Mouse (Mus musculus) small intestine, adult 2 months (tissue): ENCODE data around the gene Elmod1. TPM values are rescaled to one million over a fixed set of nuclear protein-coding genes. Genes with fewer than 3 reads are reported as not detected.

ENCODE experiments used
- H3K27ac ChIP-seq: fragments of 200-500 bp; 2 replicates; pipeline ENCODE4 v1.5.1; 2012; ENCODE audit warnings: low read depth, low read length, control low read depth, inconsistent platforms; ENCODE audit not compliant: insufficient read depth
- H3K27me3 ChIP-seq: fragments of 200-500 bp; 2 replicates; pipeline ENCODE4 v1.6.1; 2012; ENCODE audit warnings: mild to moderate bottlenecking, moderate library complexity, low read length, inconsistent platforms; ENCODE audit not compliant: control insufficient read depth, insufficient read depth
- H3K36me3 ChIP-seq: fragments of 200-500 bp; 2 replicates; pipeline ENCODE4 v1.6.1; 2012; ENCODE audit warnings: mild to moderate bottlenecking, low read length, control low read depth, inconsistent platforms; ENCODE audit not compliant: control insufficient read depth, insufficient read depth
- H3K4me1 ChIP-seq: fragments of 200-500 bp; 2 replicates; pipeline ENCODE4 v1.6.1; 2012; ENCODE audit warnings: low read length, inconsistent platforms, mixed read lengths; ENCODE audit not compliant: control insufficient read depth, insufficient read depth, insufficient read length
- H3K4me3 ChIP-seq: fragments of 200-500 bp; 2 replicates; pipeline ENCODE4 v1.5.1; 2012; ENCODE audit warnings: low read depth, mild to moderate bottlenecking, control low read depth, inconsistent platforms, low read length, moderate library complexity
- CTCF ChIP-seq: fragments of 200-500 bp; IDR thresholded peaks from 2 replicates; pipeline ENCODE4 v1.5.1; 2012; ENCODE audit warnings: low read depth, mild to moderate bottlenecking, control low read depth, inconsistent platforms, low read length, moderate library complexity, mixed read lengths; ENCODE audit not compliant: insufficient replicate concordance, insufficient read length; ENCODE audit errors: extremely low read depth
- POLR2A ChIP-seq: fragments of 200-500 bp; IDR thresholded peaks from 2 replicates; pipeline ENCODE4 v1.6.1; 2012; ENCODE audit warnings: low read depth, mild to moderate bottlenecking, control low read depth, inconsistent platforms, low read length, moderate library complexity
- WGBS: fragments of 180-500 bp; shearing (Covaris S2); methylation state at CpG from one replicate; pipeline ENCODE4 v1.1.7; 2018; 5-methylcytosine and 5-hydroxymethylcytosine counted together
- polyA plus RNA-seq: library from polyadenylated mRNA; depleted of rRNA; stranded (reverse); fragments of >200 nt; gene quantifications from 2 replicates; pipeline ENCODE4 v1.2.3, GENCODE M21; 2012; rRNA removed

The Elmod1 gene
- polyA plus RNA-seq, 1 experiment: not detected

GRCm38 (mm10) chr9:53890075-53890474 lies 85.0 kb downstream of the Elmod1 start:
- H3K4me1 ChIP-seq: no peaks in the 10 kb centered on the region
- no peaks in the 10 kb centered on the region for H3K27me3 ChIP-seq
- H3K4me3 ChIP-seq: no peak overlapping the region
- WGBS: 0% methylated on average over 1 of the region's 1 CpGs
- no peak overlapping the region for H3K27ac ChIP-seq
- H3K36me3 ChIP-seq: no peaks in the 10 kb centered on the region
- no peak for TF ChIP-seq CTCF
- no peak for TF ChIP-seq POLR2A

DNA sequence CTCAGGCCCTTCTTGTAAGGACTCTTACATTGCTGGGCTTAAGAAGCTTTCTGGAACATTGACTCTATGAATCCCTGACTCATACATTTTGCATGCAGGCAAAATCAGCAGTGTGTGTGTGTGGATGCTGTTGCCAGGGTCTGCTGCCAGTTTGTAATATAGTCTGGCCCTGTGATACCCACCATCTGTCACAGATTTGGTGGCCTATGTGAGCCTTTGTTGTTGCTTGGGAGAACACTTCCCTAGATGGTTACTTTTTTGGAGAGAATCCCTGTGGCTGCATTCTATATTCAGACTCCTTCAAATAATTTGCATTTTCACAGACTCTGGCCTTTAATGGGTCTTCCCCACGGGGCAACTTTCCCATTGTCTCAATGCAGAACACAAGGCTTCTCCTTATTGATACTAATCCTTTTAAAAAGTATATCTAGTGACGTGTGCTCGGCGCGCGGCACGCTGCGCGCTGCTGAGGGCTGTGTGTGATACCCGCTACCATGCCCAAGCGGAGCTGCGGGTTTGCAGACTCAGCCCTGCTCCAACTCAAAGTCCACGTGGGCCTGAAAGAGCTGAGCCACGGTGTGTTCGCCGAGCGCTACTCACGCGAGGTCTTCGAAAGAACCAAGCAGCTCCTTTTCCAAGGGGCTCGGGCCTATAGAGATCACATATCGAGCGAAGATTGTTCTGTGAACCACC lies 91.4 kb downstream of the Elmod1 start:
- Histone ChIP-seq H3K27me3 (no peaks in the 10 kb centered on the region), H3K27ac (no peak overlapping the region), H3K36me3 (no peaks in the 10 kb centered on the region), H3K4me3 (no peak overlapping the region), H3K4me1 (no peaks in the 10 kb centered on the region)
- 93% methylated on average over 23 of the region's 23 CpGs for WGBS
- TF ChIP-seq CTCF: no peak
- no peak for TF ChIP-seq POLR2A

GRCm38 (mm10) chr9:53877423-53877822 lies 97.7 kb downstream of the Elmod1 start:
- Histone ChIP-seq H3K27ac (no peak overlapping the region), H3K36me3 (no peaks in the 10 kb centered on the region), H3K27me3 (no peaks in the 10 kb centered on the region), H3K4me1 (no peaks in the 10 kb centered on the region), H3K4me3 (no peak overlapping the region)
- WGBS: 23% methylated on average over 2 of the region's 2 CpGs
- TF ChIP-seq POLR2A: no peak
- no peak for TF ChIP-seq CTCF

DNA sequence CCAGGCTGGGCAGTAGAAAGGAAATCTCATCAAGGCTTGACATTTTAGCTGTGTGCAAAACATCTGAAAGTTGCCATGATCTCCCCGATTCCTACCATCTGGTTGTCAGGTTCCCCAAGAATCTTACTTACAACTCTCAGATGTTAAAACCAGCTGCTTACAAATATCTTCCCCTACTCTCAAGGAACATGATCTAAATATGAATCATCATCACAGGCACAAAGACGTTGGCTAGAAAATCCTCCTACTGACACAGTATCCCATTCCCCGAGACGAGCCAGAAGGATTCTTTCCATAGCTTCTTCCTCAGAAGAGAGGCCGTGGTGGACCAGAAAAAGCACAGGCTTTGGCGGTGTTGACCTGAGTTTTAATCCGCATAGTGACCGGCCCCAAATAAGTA lies 101.9 kb downstream of the Elmod1 start:
- TF ChIP-seq POLR2A: no peak
- no peak for TF ChIP-seq CTCF
- H3K36me3 ChIP-seq: no peaks in the 10 kb centered on the region
- no peaks in the 10 kb centered on the region for H3K27me3 ChIP-seq
- no peaks in the 10 kb centered on the region for H3K4me1 ChIP-seq
- 89% methylated on average over 8 of the region's 8 CpGs for WGBS
- no peak overlapping the region for H3K27ac ChIP-seq
- no peak overlapping the region for H3K4me3 ChIP-seq

Other genes starting within 250 kb of the Elmod1 start
- gene Slc35f2, start 203.8 kb downstream of the Elmod1 start, polyA plus RNA-seq: 21.6 and 30.5 TPM in 2 replicates
- 0.15 TPM in 1 of 2 replicates, not detected in the other for gene Sln, start 125.1 kb downstream of the Elmod1 start, polyA plus RNA-seq
- gene Tnfaip8l3, start 93.1 kb upstream of the Elmod1 start, polyA plus RNA-seq: 1.2 and 3.2 TPM in 2 replicates